Mouse (Mus musculus): Measurements from ENCODE around the gene Sar1b. TPM values are rescaled to one million over a fixed set of nuclear protein-coding genes. Genes with fewer than 3 reads are reported as not detected.

Sar1b gene
- polyA plus RNA-seq, 1 experiment from 2014 or later = 250 TPM

- WGBS = 93% methylated on average over 11 of the region's 11 CpGs
- H3K4me3 ChIP-seq (ENCODE audit: low read depth, low read length) = no peak overlapping the region
- no peak overlapping the region for H3K4me2 ChIP-seq (ENCODE audit: low read depth, low read length)
- no peak for ATAC-seq (ENCODE audit: low read depth)
- no peak overlapping the region for H3K27ac ChIP-seq (ENCODE audit: low read depth, low read length)
- H3K9ac ChIP-seq (replicated peaks; ENCODE audit: low read depth, low read length) = no peak overlapping the region
- H3K9me3 ChIP-seq (ENCODE audit: control insufficient read depth, low read length) = no peaks in the 10 kb centered on the region
- H3K27me3 ChIP-seq (ENCODE audit: control insufficient read depth, insufficient read depth, low read length) = no peaks in the 10 kb centered on the region
- no peaks in the 10 kb centered on the region for H3K36me3 ChIP-seq (ENCODE audit: control insufficient read depth, insufficient read depth, low read length)
- no peaks in the 10 kb centered on the region for H3K4me1 ChIP-seq (ENCODE audit: control insufficient read depth, insufficient read depth, low read length)
Observed at GRCm38 (mm10) chr11:51839973-51840372, 76.5 kb downstream of the Sar1b start.

GRCm38 (mm10) chr11:51840657-51841056 lies 77.2 kb downstream of the Sar1b start:
- H3K4me3 ChIP-seq (ENCODE audit: low read depth, low read length) = no peak overlapping the region
- ATAC-seq (ENCODE audit: low read depth) = no peak
- no peak overlapping the region for H3K9ac ChIP-seq (replicated peaks; ENCODE audit: low read depth, low read length)
- no peak overlapping the region for H3K27ac ChIP-seq (ENCODE audit: low read depth, low read length)
- no peaks in the 10 kb centered on the region for H3K27me3 ChIP-seq (ENCODE audit: control insufficient read depth, insufficient read depth, low read length)
- 88% methylated on average over 9 of the region's 9 CpGs for WGBS
- no peak overlapping the region for H3K4me2 ChIP-seq (ENCODE audit: low read depth, low read length)
- no peaks in the 10 kb centered on the region for H3K36me3 ChIP-seq (ENCODE audit: control insufficient read depth, insufficient read depth, low read length)
- no peaks in the 10 kb centered on the region for H3K9me3 ChIP-seq (ENCODE audit: control insufficient read depth, low read length)
- H3K4me1 ChIP-seq (ENCODE audit: control insufficient read depth, insufficient read depth, low read length) = no peaks in the 10 kb centered on the region

- 70% methylated on average over 9 of the region's 9 CpGs for WGBS
- Histone ChIP-seq H3K9me3 (ENCODE audit: control insufficient read depth, low read length) (no peaks in the 10 kb centered on the region), H3K27ac (ENCODE audit: low read depth, low read length) (no peak overlapping the region), H3K9ac (replicated peaks; ENCODE audit: low read depth, low read length) (no peak overlapping the region), H3K4me2 (ENCODE audit: low read depth, low read length) (no peak overlapping the region), H3K27me3 (ENCODE audit: control insufficient read depth, insufficient read depth, low read length) (no peaks in the 10 kb centered on the region), H3K4me1 (ENCODE audit: control insufficient read depth, insufficient read depth, low read length) (no peaks in the 10 kb centered on the region), H3K4me3 (ENCODE audit: low read depth, low read length) (no peak overlapping the region), H3K36me3 (ENCODE audit: control insufficient read depth, insufficient read depth, low read length) (no peaks in the 10 kb centered on the region)
- ATAC-seq (ENCODE audit: low read depth) = no peak
Observed at GRCm38 (mm10) chr11:51841149-51841548, 77.7 kb downstream of the Sar1b start.

Other genes starting within 250 kb of the Sar1b start
- gene Phykpl, start 178.9 kb upstream of the Sar1b start, polyA plus RNA-seq (2014; fragmentation: Nextera tagmentation; extraction: Ambion mirVana) = 9.9 and 11.7 TPM in 2 replicates
- gene Hnrnpab, start 156.8 kb upstream of the Sar1b start, polyA plus RNA-seq (2014; fragmentation: Nextera tagmentation; extraction: Ambion mirVana) = 329 and 397 TPM in 2 replicates
- 104 and 112 TPM in 2 replicates for gene Nhp2, start 144.0 kb upstream of the Sar1b start, polyA plus RNA-seq (2014; fragmentation: Nextera tagmentation; extraction: Ambion mirVana)
- 81.8 and 93.5 TPM in 2 replicates for gene Rmnd5b, start 127.8 kb upstream of the Sar1b start, polyA plus RNA-seq (2014; fragmentation: Nextera tagmentation; extraction: Ambion mirVana)
- gene N4bp3, start 112.8 kb upstream of the Sar1b start, polyA plus RNA-seq (2014; fragmentation: Nextera tagmentation; extraction: Ambion mirVana) = 16.2 and 17.7 TPM in 2 replicates
- gene D930048N14Rik, start 112.7 kb upstream of the Sar1b start, polyA plus RNA-seq (2014; fragmentation: Nextera tagmentation; extraction: Ambion mirVana) = 1.7 and 1.8 TPM in 2 replicates
- 103 and 115 TPM in 2 replicates for gene 0610009B22Rik, start 74.8 kb upstream of the Sar1b start, polyA plus RNA-seq (2014; fragmentation: Nextera tagmentation; extraction: Ambion mirVana)
- 21.1 and 22.8 TPM in 2 replicates for gene Sec24a, start 53 bp upstream of the Sar1b start, polyA plus RNA-seq (2014; fragmentation: Nextera tagmentation; extraction: Ambion mirVana)
- gene Jade2, start 94.0 kb downstream of the Sar1b start, polyA plus RNA-seq (2014; fragmentation: Nextera tagmentation; extraction: Ambion mirVana) = 0.44 and 0.52 TPM in 2 replicates
- gene Cdkn2aipnl, start 204.0 kb downstream of the Sar1b start, polyA plus RNA-seq (2014; fragmentation: Nextera tagmentation; extraction: Ambion mirVana) = 128 and 131 TPM in 2 replicates
- gene Ube2b, start 237.1 kb downstream of the Sar1b start, polyA plus RNA-seq (2014; fragmentation: Nextera tagmentation; extraction: Ambion mirVana) = 165 and 171 TPM in 2 replicates
- gene Cdkl3, start 240.5 kb downstream of the Sar1b start, polyA plus RNA-seq (2014; fragmentation: Nextera tagmentation; extraction: Ambion mirVana) = 29.5 TPM in 2 replicates